Mouse (Mus musculus) kidney, postnatal 0 days (tissue): ENCODE results near the gene Mia3. TPM values are rescaled to one million over a fixed set of nuclear protein-coding genes. Genes with fewer than 3 reads are reported as not detected.

Experiments
- ATAC-seq: fragments of 200-750 bp; cut with Nextera tagmentation; replicated peaks from 2 replicates; pipeline ENCODE4 v1.8.0; 2017; ENCODE audit warnings: low read depth, moderate number of reproducible peaks, moderate TSS enrichment, moderate library complexity; ENCODE audit not compliant: low FRiP score
- DNase-seq: peaks from one replicate; pipeline ENCODE4 v3.0.0-alpha.2; 2016; ENCODE audit warnings: low spot score
- H3K27ac ChIP-seq: fragments of 300-500 bp; sonication (generic); 2 replicates; pipeline ENCODE4 v1.5.1; 2014; ENCODE audit warnings: mild to moderate bottlenecking
- H3K27me3 ChIP-seq: fragments of 300-500 bp; sonication (generic); 2 replicates; pipeline ENCODE4 v1.6.1; 2014; ENCODE audit warnings: low read length, mixed read lengths; ENCODE audit not compliant: insufficient read depth
- H3K36me3 ChIP-seq: fragments of 300-500 bp; sonication (generic); 2 replicates; pipeline ENCODE4 v1.6.1; 2014; ENCODE audit warnings: low read length, mixed read lengths; ENCODE audit not compliant: insufficient read depth
- H3K4me1 ChIP-seq: fragments of 300-500 bp; sonication (generic); replicated peaks from 2 replicates; pipeline ENCODE4 v1.6.1; 2014; ENCODE audit warnings: antibody characterized with exemption, low read length, mixed read lengths; ENCODE audit not compliant: insufficient read depth
- H3K4me2 ChIP-seq: fragments of 300-500 bp; sonication (generic); 2 replicates; pipeline ENCODE4 v1.6.1; 2014; ENCODE audit warnings: mild to moderate bottlenecking, low read length, moderate library complexity, mixed read lengths
- H3K4me3 ChIP-seq: fragments of 300-500 bp; sonication (generic); replicated peaks from 2 replicates; pipeline ENCODE4 v1.5.1; 2014; ENCODE audit warnings: low read depth, low read length
- H3K9ac ChIP-seq: fragments of 300-500 bp; sonication (generic); 2 replicates; pipeline ENCODE4 v1.6.1; 2014; ENCODE audit warnings: low read depth, low read length
- H3K9me3 ChIP-seq: fragments of 300-500 bp; sonication (generic); replicated peaks from 2 replicates; pipeline ENCODE4 v1.6.1; 2016; ENCODE audit warnings: low read length, inconsistent platforms, mixed read lengths
- CTCF ChIP-seq: IDR thresholded peaks from 2 replicates; pipeline ENCODE4 v1.5.1; 2016; ENCODE audit warnings: antibody characterized with exemption, low read depth, mild to moderate bottlenecking, moderate library complexity
- WGBS: fragments of 180-500 bp; shearing (Covaris S2); extraction: QIAGEN DNeasy Blood & Tissue Kit; methylation state at CpG from one replicate; pipeline ENCODE4 v1.1.7; 2014; 5-methylcytosine and 5-hydroxymethylcytosine counted together
- polyA plus RNA-seq: library from polyadenylated mRNA; unstranded; fragments of >200 nt; fragmentation: Nextera tagmentation; extraction: Ambion mirVana; gene quantifications from 2 replicates; pipeline ENCODE4 v1.2.1, GENCODE M21; 2015

Mia3 gene
- polyA plus RNA-seq, 1 experiment from 2014 or later, result 60.8 TPM

- no peak for TF ChIP-seq CTCF
- DNase-seq (peak; percentile 25), ATAC-seq (peak; percentile 62)
- Histone ChIP-seq H3K27ac (peak overlapping the region; percentile 77), H3K4me3 (peak overlapping the region; percentile 92), H3K9ac (peak overlapping the region; percentile 86), H3K9me3 (no peaks in the 10 kb centered on the region), H3K4me1 (peaks cover 7% of the 10 kb centered on the region), H3K4me2 (peak overlapping the region; percentile 97), H3K27me3 (no peaks in the 10 kb centered on the region), H3K36me3 (peaks cover 8% of the 10 kb centered on the region; the same call in 1 of the 2 replicates)
- 1% methylated on average over 53 of the region's 56 CpGs for WGBS
Observed at GRCm38 (mm10) chr1:183368601-183369400, 552 bp downstream of the Mia3 start.

DNA sequence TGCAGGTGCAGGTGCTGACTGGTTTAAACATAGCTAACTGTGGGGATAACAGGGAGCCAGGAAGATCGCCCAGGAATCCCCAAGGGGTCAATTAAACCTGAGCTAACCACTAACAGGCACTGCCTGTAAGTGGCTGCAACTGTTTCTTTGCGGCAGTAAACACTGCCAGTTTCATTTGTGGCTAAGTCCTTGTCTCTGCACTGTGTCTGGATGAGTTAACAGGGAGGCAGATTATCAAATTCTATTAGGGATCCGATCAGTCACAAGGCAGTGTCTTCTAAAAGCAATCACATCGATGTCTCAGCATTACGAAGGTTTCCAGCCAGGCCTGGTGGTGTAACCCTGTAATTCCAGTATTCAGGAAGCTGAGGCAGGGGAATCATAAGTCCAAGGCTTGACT is 3.0 kb downstream of the Mia3 start:
- H3K9ac ChIP-seq, result no peak overlapping the region
- peaks cover 7% of the 10 kb centered on the region for H3K4me1 ChIP-seq
- H3K27me3 ChIP-seq, result no peaks in the 10 kb centered on the region
- no peak for TF ChIP-seq CTCF
- H3K9me3 ChIP-seq, result no peaks in the 10 kb centered on the region
- H3K4me2 ChIP-seq, result no peak overlapping the region
- DNase-seq, result no peak
- H3K36me3 ChIP-seq, result peaks cover 15% of the 10 kb centered on the region; the same call in 1 of the 2 replicates
- H3K27ac ChIP-seq, result no peak overlapping the region
- ATAC-seq, result no peak
- whole genome bisulfite sequencing, result 85% methylated on average over 5 of the region's 5 CpGs
- H3K4me3 ChIP-seq, result no peak overlapping the region

GRCm38 (mm10) chr1:183363577-183363867 is 5.8 kb downstream of the Mia3 start:
- Histone ChIP-seq H3K4me3 (no peak overlapping the region), H3K4me2 (no peak overlapping the region), H3K27me3 (no peaks in the 10 kb centered on the region), H3K27ac (no peak overlapping the region), H3K4me1 (peaks cover 7% of the 10 kb centered on the region), H3K9me3 (no peaks in the 10 kb centered on the region), H3K36me3 (peaks cover 24% of the 10 kb centered on the region), H3K9ac (no peak overlapping the region)
- DNase-seq, result no peak
- 87% methylated on average over 5 of the region's 5 CpGs for WGBS
- no peak for ATAC-seq
- no peak for TF ChIP-seq CTCF

- Histone ChIP-seq H3K36me3 (peaks cover 30% of the 10 kb centered on the region), H3K27me3 (no peaks in the 10 kb centered on the region), H3K4me1 (peaks cover 5% of the 10 kb centered on the region), H3K9me3 (no peaks in the 10 kb centered on the region), H3K4me2 (no peak overlapping the region), H3K4me3 (no peak overlapping the region), H3K9ac (no peak overlapping the region), H3K27ac (no peak overlapping the region)
- DNase-seq, result no peak
- no peak for TF ChIP-seq CTCF
- ATAC-seq, result no peak
- 84% methylated on average over 14 of the region's 14 CpGs for WGBS
Observed at GRCm38 (mm10) chr1:183362729-183363576, 6.4 kb downstream of the Mia3 start.

- Histone ChIP-seq H3K9me3 (no peaks in the 10 kb centered on the region), H3K9ac (no peak overlapping the region), H3K27ac (no peak overlapping the region), H3K4me1 (no peaks in the 10 kb centered on the region), H3K36me3 (peaks cover 36% of the 10 kb centered on the region), H3K27me3 (no peaks in the 10 kb centered on the region), H3K4me3 (no peak overlapping the region), H3K4me2 (no peak overlapping the region)
- WGBS, result 84% methylated on average over 5 of the region's 5 CpGs
- no peak for TF ChIP-seq CTCF
- DNase-seq (no peak), ATAC-seq (no peak)
Observed at GRCm38 (mm10) chr1:183362301-183362700, 7.1 kb downstream of the Mia3 start.

- WGBS, result 88% methylated on average over 3 of the region's 3 CpGs
- TF ChIP-seq CTCF, result no peak
- Histone ChIP-seq H3K4me1 (no peaks in the 10 kb centered on the region), H3K9ac (no peak overlapping the region), H3K36me3 (peaks cover 46% of the 10 kb centered on the region), H3K27me3 (no peaks in the 10 kb centered on the region), H3K4me2 (no peak overlapping the region), H3K27ac (no peak overlapping the region), H3K9me3 (no peaks in the 10 kb centered on the region), H3K4me3 (no peak overlapping the region)
- ATAC-seq (no peak), DNase-seq (no peak)
Observed at GRCm38 (mm10) chr1:183358901-183359300, 10.5 kb downstream of the Mia3 start.
